Mouse (Mus musculus): Measurements from ENCODE around the gene Smg6. TPM values are rescaled to one million over a fixed set of nuclear protein-coding genes. Genes with fewer than 3 reads are reported as not detected.

The Smg6 gene
- polyA plus RNA-seq, 1 experiment = 18.7 TPM

DNA sequence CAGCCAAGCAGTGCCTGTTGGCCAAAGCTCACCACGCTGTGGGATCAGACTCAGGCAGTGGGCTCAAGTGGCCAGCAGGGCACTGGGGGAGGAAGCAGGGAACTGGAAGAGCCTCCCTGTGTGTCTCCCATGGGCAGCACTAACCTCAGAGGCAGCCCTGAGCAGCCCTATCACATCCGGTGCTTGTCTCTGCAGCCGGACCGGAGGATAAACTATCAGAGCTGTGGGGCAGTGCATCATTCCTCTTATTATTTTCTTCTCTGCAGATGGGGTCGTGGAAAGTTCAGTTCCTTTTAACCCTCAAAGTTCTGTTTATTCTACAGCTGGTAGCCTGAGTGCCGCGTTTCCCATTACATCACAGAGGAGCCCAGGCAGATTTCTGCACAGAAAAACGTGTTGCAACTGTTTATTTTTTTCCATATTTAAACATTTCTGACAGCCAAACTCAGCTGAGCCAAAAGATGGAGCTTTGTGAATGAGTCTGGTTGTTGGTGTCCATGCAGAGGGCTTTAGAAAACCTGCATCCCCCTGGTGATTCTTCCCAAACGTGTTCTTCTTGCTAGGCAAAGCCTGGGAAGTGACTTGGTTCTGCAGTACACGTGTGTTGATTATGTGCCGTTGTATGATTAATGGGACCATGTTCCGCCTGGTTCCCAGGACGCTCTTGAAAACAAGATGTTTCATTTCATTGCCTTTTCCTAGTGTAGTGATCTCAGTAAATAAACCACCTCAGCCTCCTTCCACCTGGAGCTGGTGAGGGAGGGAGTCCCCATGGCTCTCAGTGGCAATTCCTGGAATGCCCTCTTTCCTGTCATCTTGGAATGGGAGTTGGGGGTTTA is 126.3 kb downstream of the Smg6 start:
- peaks cover 20% of the 10 kb centered on the region for H3K4me1 ChIP-seq (ENCODE audit: control insufficient read depth, insufficient read depth, insufficient read length, low read length)
- TF ChIP-seq POLR2A (IDR thresholded peaks at IDR 0.05; ENCODE audit: low read depth, low read length) (no peak), CTCF (IDR thresholded peaks at IDR 0.05; ENCODE audit: extremely low read depth, insufficient read length, insufficient replicate concordance, low read depth, low read length) (no peak)
- H3K27ac ChIP-seq (ENCODE audit: insufficient read depth, low read depth, low read length) = peak overlapping the region; percentile 68
- 65% methylated on average over 13 of the region's 13 CpGs for WGBS
- no peak overlapping the region for H3K4me3 ChIP-seq (ENCODE audit: low read depth, low read length)
- no peaks in the 10 kb centered on the region for H3K27me3 ChIP-seq (ENCODE audit: control insufficient read depth, insufficient read depth, low read length)
- peaks cover 3% of the 10 kb centered on the region; the same call in 1 of the 2 replicates for H3K36me3 ChIP-seq (ENCODE audit: control insufficient read depth, insufficient read depth, low read length)

- TF ChIP-seq POLR2A (IDR thresholded peaks at IDR 0.05; ENCODE audit: low read depth, low read length) = no peak
- no peak for TF ChIP-seq CTCF (IDR thresholded peaks at IDR 0.05; ENCODE audit: extremely low read depth, insufficient read length, insufficient replicate concordance, low read depth, low read length)
- Histone ChIP-seq H3K4me1 (ENCODE audit: control insufficient read depth, insufficient read depth, insufficient read length, low read length) (peaks cover 15% of the 10 kb centered on the region; the same call in 1 of the 2 replicates), H3K27ac (ENCODE audit: insufficient read depth, low read depth, low read length) (peak overlapping the region; percentile 68), H3K27me3 (ENCODE audit: control insufficient read depth, insufficient read depth, low read length) (no peaks in the 10 kb centered on the region), H3K4me3 (ENCODE audit: low read depth, low read length) (no peak overlapping the region), H3K36me3 (ENCODE audit: control insufficient read depth, insufficient read depth, low read length) (peaks cover 3% of the 10 kb centered on the region; the same call in 1 of the 2 replicates)
- WGBS = 77% methylated on average over 2 of the region's 2 CpGs
These were observed 127.4 kb downstream of the Smg6 start for GRCm38 (mm10) chr11:75053020-75053419.

- 62% methylated on average over 7 of the region's 7 CpGs for WGBS
- peaks cover 14% of the 10 kb centered on the region; the same call in 1 of the 2 replicates for H3K4me1 ChIP-seq (ENCODE audit: control insufficient read depth, insufficient read depth, insufficient read length, low read length)
- H3K27me3 ChIP-seq (ENCODE audit: control insufficient read depth, insufficient read depth, low read length) = no peaks in the 10 kb centered on the region
- peaks cover 6% of the 10 kb centered on the region; the same call in 1 of the 2 replicates for H3K36me3 ChIP-seq (ENCODE audit: control insufficient read depth, insufficient read depth, low read length)
- no peak overlapping the region for H3K4me3 ChIP-seq (ENCODE audit: low read depth, low read length)
- TF ChIP-seq CTCF (IDR thresholded peaks at IDR 0.05; ENCODE audit: extremely low read depth, insufficient read length, insufficient replicate concordance, low read depth, low read length) = no peak
- peak overlapping the region; percentile 68 for H3K27ac ChIP-seq (ENCODE audit: insufficient read depth, low read depth, low read length)
These were observed 128.1 kb downstream of the Smg6 start for GRCm38 (mm10) chr11:75053722-75054121.

DNA sequence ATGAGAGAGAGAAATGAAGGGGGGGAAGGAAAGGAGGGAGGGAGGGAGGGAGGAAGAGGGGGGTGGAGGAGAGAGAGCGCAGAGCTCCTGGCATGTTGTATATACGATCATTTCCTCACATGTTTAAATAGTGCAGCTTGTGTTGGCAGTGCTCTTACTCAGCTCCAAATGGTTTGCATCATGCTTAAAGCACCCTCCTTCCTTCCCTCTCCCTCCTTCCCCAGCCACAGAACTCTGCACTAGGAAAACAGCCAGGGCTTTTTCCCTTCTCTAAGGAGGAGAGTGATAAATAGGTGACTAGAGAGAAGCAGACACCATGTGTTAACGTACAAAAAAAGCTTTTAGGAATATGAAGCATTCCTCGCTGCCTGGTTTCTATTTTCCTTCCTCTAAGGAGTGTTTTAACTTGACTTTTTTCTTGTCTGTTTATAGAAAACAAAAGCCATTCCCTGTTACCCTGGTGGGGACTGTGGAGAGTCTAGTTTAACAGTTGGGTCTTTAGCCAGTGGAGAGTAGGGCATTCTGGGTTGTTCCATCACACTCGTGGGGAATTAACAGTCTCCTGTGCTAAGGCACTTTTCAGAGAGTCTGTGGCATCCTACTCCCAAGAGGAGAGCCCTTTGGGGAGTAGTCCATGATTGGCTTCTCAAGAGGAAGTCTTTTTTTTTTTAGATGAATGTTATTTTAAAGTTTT is 128.7 kb downstream of the Smg6 start:
- H3K4me1 ChIP-seq (ENCODE audit: control insufficient read depth, insufficient read depth, insufficient read length, low read length) = peaks cover 14% of the 10 kb centered on the region; the same call in 1 of the 2 replicates
- peak overlapping the region; percentile 41 for H3K27ac ChIP-seq (ENCODE audit: insufficient read depth, low read depth, low read length)
- WGBS = 69% methylated on average over 5 of the region's 5 CpGs
- no peak for TF ChIP-seq POLR2A (IDR thresholded peaks at IDR 0.05; ENCODE audit: low read depth, low read length)
- no peak for TF ChIP-seq CTCF (IDR thresholded peaks at IDR 0.05; ENCODE audit: extremely low read depth, insufficient read length, insufficient replicate concordance, low read depth, low read length)
- peaks cover 9% of the 10 kb centered on the region for H3K36me3 ChIP-seq (ENCODE audit: control insufficient read depth, insufficient read depth, low read length)
- H3K27me3 ChIP-seq (ENCODE audit: control insufficient read depth, insufficient read depth, low read length) = no peaks in the 10 kb centered on the region
- H3K4me3 ChIP-seq (ENCODE audit: low read depth, low read length) = no peak overlapping the region

DNA sequence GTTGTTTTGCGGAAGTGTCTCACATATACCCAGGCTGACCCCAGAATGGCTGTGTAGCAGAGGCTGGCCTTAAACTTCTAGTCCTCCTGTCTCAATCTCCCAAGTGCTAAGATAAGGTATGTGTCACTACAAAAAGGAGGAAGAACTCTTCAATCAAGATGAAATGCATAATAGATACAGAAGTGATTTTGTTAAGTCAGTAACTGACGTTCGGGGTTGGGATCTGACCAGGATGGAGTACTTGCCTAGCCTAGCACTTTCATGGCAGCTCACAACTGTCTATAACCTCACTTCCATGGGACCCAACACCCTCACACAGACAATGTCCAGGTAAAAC is 129.2 kb downstream of the Smg6 start:
- peaks cover 9% of the 10 kb centered on the region; the same call in 1 of the 2 replicates for H3K4me1 ChIP-seq (ENCODE audit: control insufficient read depth, insufficient read depth, insufficient read length, low read length)
- peak overlapping the region; percentile 41; the same call in 1 of the 2 replicates for H3K27ac ChIP-seq (ENCODE audit: insufficient read depth, low read depth, low read length)
- TF ChIP-seq CTCF (IDR thresholded peaks at IDR 0.05; ENCODE audit: extremely low read depth, insufficient read length, insufficient replicate concordance, low read depth, low read length) = no peak
- TF ChIP-seq POLR2A (IDR thresholded peaks at IDR 0.05; ENCODE audit: low read depth, low read length) = no peak
- no peaks in the 10 kb centered on the region for H3K27me3 ChIP-seq (ENCODE audit: control insufficient read depth, insufficient read depth, low read length)
- H3K4me3 ChIP-seq (ENCODE audit: low read depth, low read length) = no peak overlapping the region
- peaks cover 9% of the 10 kb centered on the region for H3K36me3 ChIP-seq (ENCODE audit: control insufficient read depth, insufficient read depth, low read length)
- WGBS = 77% methylated on average over 3 of the region's 3 CpGs

- TF ChIP-seq CTCF (IDR thresholded peaks at IDR 0.05; ENCODE audit: extremely low read depth, insufficient read length, insufficient replicate concordance, low read depth, low read length) (no peak), POLR2A (IDR thresholded peaks at IDR 0.05; ENCODE audit: low read depth, low read length) (no peak)
- Histone ChIP-seq H3K36me3 (ENCODE audit: control insufficient read depth, insufficient read depth, low read length) (peaks cover 10% of the 10 kb centered on the region; the same call in 1 of the 2 replicates), H3K27me3 (ENCODE audit: control insufficient read depth, insufficient read depth, low read length) (no peaks in the 10 kb centered on the region), H3K4me1 (ENCODE audit: control insufficient read depth, insufficient read depth, insufficient read length, low read length) (no peaks in the 10 kb centered on the region), H3K27ac (ENCODE audit: insufficient read depth, low read depth, low read length) (no peak overlapping the region), H3K4me3 (ENCODE audit: low read depth, low read length) (no peak overlapping the region)
- 92% methylated on average over 6 of the region's 6 CpGs for WGBS
These were observed 137.0 kb downstream of the Smg6 start for GRCm38 (mm10) chr11:75062650-75063049.

GRCm38 (mm10) chr11:75064266-75064665 is 138.6 kb downstream of the Smg6 start:
- TF ChIP-seq CTCF (IDR thresholded peaks at IDR 0.05; ENCODE audit: extremely low read depth, insufficient read length, insufficient replicate concordance, low read depth, low read length) = no peak
- TF ChIP-seq POLR2A (IDR thresholded peaks at IDR 0.05; ENCODE audit: low read depth, low read length) = no peak
- 97% methylated on average over 1 of the region's 1 CpGs for WGBS
- Histone ChIP-seq H3K4me3 (ENCODE audit: low read depth, low read length) (no peak overlapping the region), H3K4me1 (ENCODE audit: control insufficient read depth, insufficient read depth, insufficient read length, low read length) (no peaks in the 10 kb centered on the region), H3K27ac (ENCODE audit: insufficient read depth, low read depth, low read length) (no peak overlapping the region), H3K27me3 (ENCODE audit: control insufficient read depth, insufficient read depth, low read length) (no peaks in the 10 kb centered on the region), H3K36me3 (ENCODE audit: control insufficient read depth, insufficient read depth, low read length) (peaks cover 4% of the 10 kb centered on the region; the same call in 1 of the 2 replicates)
